Mouse (Mus musculus) heart, embryonic 11.5 days (tissue): ENCODE data around the gene Olfr33. TPM values are rescaled to one million over a fixed set of nuclear protein-coding genes. Genes with fewer than 3 reads are reported as not detected.

Source experiments
- ATAC-seq: fragments of 200-750 bp; cut with Nextera tagmentation; replicated peaks from 2 replicates; pipeline ENCODE4 v1.8.0; 2017; ENCODE audit warnings: moderate library complexity; ENCODE audit not compliant: insufficient number of reproducible peaks, low FRiP score, low TSS enrichment
- H3K27ac ChIP-seq: fragments of 300-500 bp; sonication (generic); 2 replicates; pipeline ENCODE4 v1.5.1; 2014; ENCODE audit warnings: mild to moderate bottlenecking, low read depth, low read length
- H3K27me3 ChIP-seq: fragments of 300-500 bp; sonication (generic); 2 replicates; pipeline ENCODE4 v1.6.1; 2014; ENCODE audit warnings: mild to moderate bottlenecking, low read length, mixed read lengths; ENCODE audit not compliant: control insufficient read depth, insufficient read depth
- H3K36me3 ChIP-seq: fragments of 300-500 bp; sonication (generic); 2 replicates; pipeline ENCODE4 v1.6.1; 2014; ENCODE audit warnings: mild to moderate bottlenecking, low read length, moderate library complexity, mixed read lengths; ENCODE audit not compliant: control insufficient read depth, insufficient read depth
- H3K4me1 ChIP-seq: fragments of 300-500 bp; sonication (generic); 2 replicates; pipeline ENCODE4 v1.6.1; 2014; ENCODE audit warnings: low read length; ENCODE audit not compliant: control insufficient read depth, insufficient read depth
- H3K4me2 ChIP-seq: fragments of 300-500 bp; sonication (generic); 2 replicates; pipeline ENCODE4 v1.6.1; 2014; ENCODE audit warnings: mild to moderate bottlenecking, moderate library complexity
- H3K4me3 ChIP-seq: fragments of 300-500 bp; sonication (generic); 2 replicates; pipeline ENCODE4 v1.5.1; 2014; ENCODE audit warnings: low read depth, low read length
- H3K9ac ChIP-seq: fragments of 300-500 bp; sonication (generic); 2 replicates; pipeline ENCODE4 v1.6.1; 2014; ENCODE audit warnings: mild to moderate bottlenecking, low read depth, low read length, moderate library complexity
- H3K9me3 ChIP-seq: fragments of 300-500 bp; sonication (generic); replicated peaks from 2 replicates; pipeline ENCODE4 v1.6.1; 2016; ENCODE audit warnings: low read length; ENCODE audit not compliant: control insufficient read depth
- WGBS: fragments of 180-500 bp; shearing (Covaris S2); extraction: QIAGEN DNeasy Blood & Tissue Kit; methylation state at CpG from one replicate; pipeline ENCODE4 v1.1.7; 2014; ENCODE audit not compliant: insufficient replicate concordance; 5-methylcytosine and 5-hydroxymethylcytosine counted together
- polyA plus RNA-seq: library from polyadenylated mRNA; unstranded; fragments of >200 nt; fragmentation: Nextera tagmentation; extraction: Ambion mirVana; gene quantifications from 2 replicates; pipeline ENCODE4 v1.2.1, GENCODE M21; 2014

Gene Olfr33
- not detected in 2 replicates for polyA plus RNA-seq

DNA sequence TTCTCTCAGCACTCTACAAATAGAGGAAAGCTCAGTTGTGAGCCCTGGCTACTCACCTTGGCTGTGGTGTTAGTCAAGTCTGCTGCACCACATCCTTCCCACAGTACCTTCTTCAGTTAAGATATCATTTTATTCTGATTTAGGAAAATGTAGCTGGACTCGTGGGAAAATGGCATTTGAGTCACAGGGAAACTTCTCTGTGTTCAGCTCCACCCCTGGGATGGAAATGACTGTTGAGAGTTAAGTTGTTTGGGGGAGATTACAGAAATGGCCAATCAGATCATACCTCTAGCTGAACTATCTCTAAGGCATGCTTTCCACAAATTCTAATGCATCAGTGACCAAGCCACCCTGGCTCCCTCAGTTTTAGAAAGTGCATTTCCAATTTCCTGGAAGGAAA is at the start of gene Olfr33:
Gene Olfr33 (minus strand): TSS at position 101 of the 400 bp plus-strand sequence.
- 29% methylated on average over 1 of the region's 1 CpGs for WGBS
- Histone ChIP-seq H3K9ac (no peak within 1 kb of the TSS), H3K36me3 (no peaks in the 10 kb centered on the region), H3K9me3 (no peaks in the 10 kb centered on the region), H3K27ac (no peak within 1 kb of the TSS), H3K4me3 (no peak within 1 kb of the TSS), H3K4me2 (no peak within 1 kb of the TSS), H3K27me3 (no peaks in the 10 kb centered on the region), H3K4me1 (no peaks in the 10 kb centered on the region)
- ATAC-seq, result no peak

DNA sequence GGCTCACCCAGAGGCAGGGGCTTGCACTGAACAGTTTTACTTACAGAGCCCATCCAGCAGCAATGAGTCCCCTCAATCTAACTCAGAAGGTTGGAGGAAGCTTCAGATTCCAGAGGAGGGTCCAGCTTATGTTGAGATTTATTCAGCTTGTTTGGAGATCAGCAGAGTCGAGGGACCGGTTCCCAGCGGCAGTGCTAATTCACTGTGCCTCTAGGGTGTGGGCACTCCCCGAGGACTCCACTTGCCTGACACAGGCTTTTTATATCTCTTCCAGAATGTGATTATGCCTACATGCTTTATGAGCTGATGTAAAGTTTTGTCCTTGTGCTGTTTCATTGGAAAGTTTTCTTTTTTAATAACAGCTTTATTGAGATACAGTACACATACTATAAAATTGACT is 40.4 kb upstream of the Olfr33 start, which contains the start of the genes Olfr560 and Olfr78:
Gene Olfr560 (minus strand): TSS at position 101 of the 400 bp plus-strand sequence.
Gene Olfr78 (minus strand): TSS at position 206 of the 400 bp plus-strand sequence.
- Histone ChIP-seq H3K27ac (no peak within 1 kb of the TSS), H3K9ac (no peak within 1 kb of the TSS), H3K4me2 (no peak within 1 kb of the TSS), H3K4me3 (no peak within 1 kb of the TSS), H3K27me3 (no peaks in the 10 kb centered on the region), H3K4me1 (no peaks in the 10 kb centered on the region), H3K9me3 (no peaks in the 10 kb centered on the region), H3K36me3 (no peaks in the 10 kb centered on the region)
- ATAC-seq, result no peak
- WGBS, result 68% methylated on average over 4 of the region's 4 CpGs

DNA sequence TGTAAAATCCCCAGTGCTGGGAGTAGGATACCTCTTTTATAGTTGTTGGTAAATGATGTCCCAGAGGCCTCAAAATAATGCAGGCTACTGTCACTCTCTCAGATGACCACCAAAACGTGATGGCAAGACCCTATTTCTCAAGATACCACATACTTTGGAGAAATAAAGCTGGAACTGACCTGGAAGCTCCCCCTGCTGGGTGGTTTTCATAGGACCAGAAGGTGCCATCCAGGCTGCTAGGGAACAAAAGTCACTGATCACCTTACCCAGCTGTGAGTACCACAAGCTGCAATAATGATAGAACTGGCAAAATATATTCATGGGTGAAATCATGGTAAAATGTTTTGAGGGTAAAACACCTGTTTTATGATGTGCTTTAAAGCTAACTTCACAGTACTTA is 33.2 kb upstream of the Olfr33 start:
- H3K9ac ChIP-seq, result no peak overlapping the region
- 6% methylated on average over 1 of the region's 1 CpGs for WGBS
- no peak overlapping the region for H3K4me3 ChIP-seq
- H3K4me2 ChIP-seq, result no peak overlapping the region
- H3K27me3 ChIP-seq, result no peaks in the 10 kb centered on the region
- H3K9me3 ChIP-seq, result no peaks in the 10 kb centered on the region
- no peaks in the 10 kb centered on the region for H3K4me1 ChIP-seq
- H3K27ac ChIP-seq, result no peak overlapping the region
- ATAC-seq, result no peak
- no peaks in the 10 kb centered on the region for H3K36me3 ChIP-seq

- no peak overlapping the region for H3K27ac ChIP-seq
- H3K9me3 ChIP-seq, result no peaks in the 10 kb centered on the region
- no peak for ATAC-seq
- H3K27me3 ChIP-seq, result no peaks in the 10 kb centered on the region
- H3K4me1 ChIP-seq, result no peaks in the 10 kb centered on the region
- H3K4me3 ChIP-seq, result no peak overlapping the region
- no peak overlapping the region for H3K9ac ChIP-seq
- no peak overlapping the region for H3K4me2 ChIP-seq
- H3K36me3 ChIP-seq, result no peaks in the 10 kb centered on the region
- WGBS, result 36% methylated on average over 2 of the region's 2 CpGs
Measured at GRCm38 (mm10) chr7:102737705-102738104, 18.8 kb upstream of the Olfr33 start.

DNA sequence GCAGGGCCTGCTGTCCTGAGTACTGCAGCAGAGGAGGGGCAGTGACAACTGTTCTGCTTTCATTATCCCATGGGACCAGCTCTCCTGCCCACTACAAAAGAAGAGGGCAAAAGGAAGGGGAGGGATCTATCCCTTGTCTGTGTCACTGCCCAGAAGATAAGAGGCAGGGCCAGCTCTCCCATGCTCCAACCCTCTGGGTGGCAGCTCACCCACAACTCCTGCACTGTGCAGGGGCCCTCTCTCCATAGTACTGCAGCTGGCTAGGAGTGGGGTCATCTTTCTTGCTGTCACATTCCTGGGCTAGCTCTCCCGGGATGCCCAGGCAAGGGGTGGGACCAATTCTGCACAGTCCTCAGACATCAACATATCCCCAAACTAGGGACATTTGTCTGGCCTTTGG is 14.9 kb upstream of the Olfr33 start:
- WGBS, result 38% methylated on average over 1 of the region's 1 CpGs
- H3K4me1 ChIP-seq, result no peaks in the 10 kb centered on the region
- no peak overlapping the region for H3K27ac ChIP-seq
- H3K27me3 ChIP-seq, result no peaks in the 10 kb centered on the region
- H3K36me3 ChIP-seq, result no peaks in the 10 kb centered on the region
- H3K9me3 ChIP-seq, result no peaks in the 10 kb centered on the region
- ATAC-seq, result 0 out of 2 replicates have a peak, but pooled peaks have one; percentile 22
- H3K4me3 ChIP-seq, result no peak overlapping the region
- no peak overlapping the region for H3K4me2 ChIP-seq
- no peak overlapping the region for H3K9ac ChIP-seq

DNA sequence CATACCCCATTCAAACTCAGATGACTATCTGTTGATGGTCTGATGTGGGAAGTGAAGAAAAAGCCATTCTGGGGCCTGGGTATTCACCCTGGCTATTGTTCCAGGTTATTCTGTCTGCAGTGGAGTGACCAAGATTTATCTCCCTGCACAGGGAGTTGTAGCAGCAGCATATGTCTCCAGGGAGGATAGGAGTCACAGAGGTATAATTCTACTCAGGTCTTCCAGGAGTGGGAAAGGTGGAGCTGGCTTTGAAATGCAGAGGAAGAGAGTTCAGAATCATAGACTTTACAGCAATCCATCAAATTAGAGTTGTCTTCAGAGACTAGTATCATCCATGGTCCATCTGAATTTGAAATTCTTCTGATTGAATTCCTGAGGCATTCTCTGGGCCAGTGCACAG is 8.5 kb upstream of the Olfr33 start, which contains the start of gene Olfr559:
Gene Olfr559 (minus strand): TSS at position 101 of the 400 bp plus-strand sequence.
- H3K27me3 ChIP-seq, result no peaks in the 10 kb centered on the region

DNA sequence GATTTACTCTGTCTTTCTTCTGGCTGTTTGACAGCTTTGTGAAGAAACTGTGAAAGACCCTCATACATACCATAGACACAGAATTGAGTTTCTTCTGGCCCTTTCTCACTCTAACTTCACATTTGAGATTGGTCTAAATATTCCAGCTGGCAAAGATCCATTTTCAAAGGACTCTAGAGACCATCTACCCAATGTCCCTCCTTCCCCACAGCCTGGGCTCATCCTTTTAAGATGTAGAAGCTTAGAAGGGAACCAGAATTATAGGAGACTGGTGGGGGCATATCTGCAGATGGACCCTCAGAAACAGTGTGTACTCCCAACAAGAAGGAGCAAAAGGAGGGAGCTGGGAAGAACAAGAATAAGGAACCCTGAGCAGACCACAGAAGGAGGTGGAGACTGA is 17.0 kb downstream of the Olfr33 start, which contains the start of gene Olfr558:
Gene Olfr558 (plus strand): TSS at position 301 of the 400 bp plus-strand sequence.
- ATAC-seq, result no peak
- H3K4me2 ChIP-seq, result no peak within 1 kb of the TSS
- H3K27me3 ChIP-seq, result no peaks in the 10 kb centered on the region
- no peaks in the 10 kb centered on the region for H3K9me3 ChIP-seq
- H3K36me3 ChIP-seq, result no peaks in the 10 kb centered on the region
- no peak within 1 kb of the TSS for H3K27ac ChIP-seq
- H3K9ac ChIP-seq, result no peak within 1 kb of the TSS
- no peak within 1 kb of the TSS for H3K4me3 ChIP-seq
- no peaks in the 10 kb centered on the region for H3K4me1 ChIP-seq

More for the DNA sequence above, 8.5 kb upstream of the Olfr33 start, which contains the start of gene Olfr559:
- no peaks in the 10 kb centered on the region for H3K4me1 ChIP-seq
- ATAC-seq, result no peak
- H3K4me2 ChIP-seq, result no peak within 1 kb of the TSS
- no peak within 1 kb of the TSS for H3K27ac ChIP-seq
- H3K36me3 ChIP-seq, result no peaks in the 10 kb centered on the region
- H3K9me3 ChIP-seq, result no peaks in the 10 kb centered on the region
- H3K4me3 ChIP-seq, result no peak within 1 kb of the TSS
- no peak within 1 kb of the TSS for H3K9ac ChIP-seq

- 83% methylated on average over 7 of the region's 7 CpGs for WGBS
- H3K4me1 ChIP-seq, result no peaks in the 10 kb centered on the region
- H3K27ac ChIP-seq, result no peak overlapping the region
Measured at GRCm38 (mm10) chr7:102698461-102698860, 20.4 kb downstream of the Olfr33 start.

GRCm38 (mm10) chr7:102695358-102696125 is 23.3 kb downstream of the Olfr33 start, which contains the start of gene Olfr557:
Gene Olfr557, plus strand, starts transcription at chr7:102695910.
- Histone ChIP-seq H3K4me1 (no peaks in the 10 kb centered on the region), H3K9me3 (no peaks in the 10 kb centered on the region), H3K4me2 (no peak within 1 kb of the TSS), H3K27me3 (no peaks in the 10 kb centered on the region), H3K9ac (no peak within 1 kb of the TSS), H3K36me3 (no peaks in the 10 kb centered on the region), H3K4me3 (no peak within 1 kb of the TSS), H3K27ac (no peak within 1 kb of the TSS)
- no peak for ATAC-seq
- WGBS, result 66% methylated on average over 5 of the region's 5 CpGs

More at GRCm38 (mm10) chr7:102698461-102698860, 20.4 kb downstream of the Olfr33 start:
- ATAC-seq, result no peak
- no peaks in the 10 kb centered on the region for H3K9me3 ChIP-seq
- H3K27me3 ChIP-seq, result no peaks in the 10 kb centered on the region
- H3K4me2 ChIP-seq, result no peak overlapping the region
- no peak overlapping the region for H3K9ac ChIP-seq
- no peak overlapping the region for H3K4me3 ChIP-seq
- no peaks in the 10 kb centered on the region for H3K36me3 ChIP-seq
